Mouse (Mus musculus) midbrain, embryonic 10.5 days (tissue): ENCODE measurements around the gene Gskip. TPM values are rescaled to one million over a fixed set of nuclear protein-coding genes. Genes with fewer than 3 reads are reported as not detected.
A peak's percentile ranks its signal among the peaks of the same experiment; 100 is the strongest.

Experiments used
- DNase-seq: peaks from one replicate; pipeline ENCODE4 v3.0.0-alpha.2; 2017; ENCODE audit warnings: low spot score
- H3K27ac ChIP-seq: fragments of 300-500 bp; sonication (generic); replicated peaks from 2 replicates; pipeline ENCODE4 v1.5.1; 2016; ENCODE audit warnings: mild to moderate bottlenecking
- H3K27me3 ChIP-seq: fragments of 300-500 bp; sonication (generic); 2 replicates; pipeline ENCODE4 v1.6.1; 2016; ENCODE audit warnings: low read depth, mild to moderate bottlenecking; ENCODE audit not compliant: poor library complexity, severe bottlenecking
- H3K36me3 ChIP-seq: fragments of 300-500 bp; sonication (generic); 2 replicates; pipeline ENCODE4 v1.6.1; 2016; ENCODE audit warnings: mild to moderate bottlenecking, moderate library complexity
- H3K4me1 ChIP-seq: fragments of 300-500 bp; sonication (generic); 2 replicates; pipeline ENCODE4 v1.6.1; 2016
- H3K4me3 ChIP-seq: fragments of 300-500 bp; sonication (generic); 2 replicates; pipeline ENCODE4 v1.5.1; 2016; ENCODE audit warnings: mild to moderate bottlenecking, moderate library complexity
- H3K9me3 ChIP-seq: fragments of 300-500 bp; sonication (generic); replicated peaks from 2 replicates; pipeline ENCODE4 v1.6.1; 2016; ENCODE audit warnings: mild to moderate bottlenecking
- WGBS: fragments of 180-500 bp; shearing (Covaris S2); methylation state at CpG from one replicate; pipeline ENCODE4 v1.1.7; 2016; 5-methylcytosine and 5-hydroxymethylcytosine counted together
- polyA plus RNA-seq: library from polyadenylated mRNA; unstranded; fragments of >200 nt; fragmentation: Nextera tagmentation; extraction: Ambion mirVana; gene quantifications from 2 replicates; pipeline ENCODE4 v1.2.1, GENCODE M21; 2016

Gene Gskip
- 38.1 and 42.0 TPM in 2 replicates for polyA plus RNA-seq

GRCm38 (mm10) chr12:105683933-105684901 lies at the start of gene Gskip:
TSS of gene Gskip (plus strand) at chr12:105684829.
- DNase-seq = peak; percentile 65
- Histone ChIP-seq H3K4me3 (peak within 1 kb of the TSS; percentile 95), H3K27me3 (no peaks in the 10 kb centered on the region), H3K4me1 (peaks cover 35% of the 10 kb centered on the region), H3K9me3 (no peaks in the 10 kb centered on the region), H3K36me3 (peaks cover 10% of the 10 kb centered on the region), H3K27ac (peak within 1 kb of the TSS; percentile 95)
- 2% methylated on average over 41 of the region's 41 CpGs for WGBS

GRCm38 (mm10) chr12:105636551-105636950 lies 48.1 kb upstream of the Gskip start:
- WGBS = 93% methylated on average over 9 of the region's 9 CpGs
- H3K27ac ChIP-seq = no peak overlapping the region
- H3K4me1 ChIP-seq = no peaks in the 10 kb centered on the region
- no peaks in the 10 kb centered on the region for H3K27me3 ChIP-seq
- peaks cover 99% of the 10 kb centered on the region for H3K36me3 ChIP-seq
- H3K9me3 ChIP-seq = no peaks in the 10 kb centered on the region
- H3K4me3 ChIP-seq = no peak overlapping the region
- no peak for DNase-seq

GRCm38 (mm10) chr12:105637554-105637953 lies 47.1 kb upstream of the Gskip start:
- 84% methylated on average over 4 of the region's 4 CpGs for WGBS
- Histone ChIP-seq H3K36me3 (peaks cover 100% of the 10 kb centered on the region), H3K9me3 (no peaks in the 10 kb centered on the region), H3K27ac (no peak overlapping the region), H3K4me3 (no peak overlapping the region), H3K4me1 (no peaks in the 10 kb centered on the region), H3K27me3 (no peaks in the 10 kb centered on the region)
- DNase-seq = no peak

- WGBS = 93% methylated on average over 11 of the region's 11 CpGs
- DNase-seq = no peak
- Histone ChIP-seq H3K27me3 (no peaks in the 10 kb centered on the region), H3K4me1 (no peaks in the 10 kb centered on the region), H3K27ac (no peak overlapping the region), H3K36me3 (peaks cover 100% of the 10 kb centered on the region), H3K4me3 (no peak overlapping the region), H3K9me3 (no peaks in the 10 kb centered on the region)
These were observed 41.8 kb upstream of the Gskip start for GRCm38 (mm10) chr12:105642770-105643321.

- no peak overlapping the region for H3K27ac ChIP-seq
- peaks cover 96% of the 10 kb centered on the region for H3K36me3 ChIP-seq
- no peaks in the 10 kb centered on the region for H3K27me3 ChIP-seq
- WGBS = 91% methylated on average over 7 of the region's 7 CpGs
- no peaks in the 10 kb centered on the region for H3K9me3 ChIP-seq
- DNase-seq = no peak
- no peaks in the 10 kb centered on the region for H3K4me1 ChIP-seq
- H3K4me3 ChIP-seq = no peak overlapping the region
These were observed 28.8 kb upstream of the Gskip start for GRCm38 (mm10) chr12:105655850-105656249.

GRCm38 (mm10) chr12:105676274-105676673 lies 8.4 kb upstream of the Gskip start:
- no peaks in the 10 kb centered on the region for H3K4me1 ChIP-seq
- peaks cover 36% of the 10 kb centered on the region for H3K36me3 ChIP-seq
- H3K4me3 ChIP-seq = no peak overlapping the region
- no peaks in the 10 kb centered on the region for H3K9me3 ChIP-seq
- no peak for DNase-seq
- WGBS = 97% methylated on average over 8 of the region's 8 CpGs
- H3K27me3 ChIP-seq = no peaks in the 10 kb centered on the region
- H3K27ac ChIP-seq = no peak overlapping the region

- DNase-seq = no peak
- Histone ChIP-seq H3K9me3 (no peaks in the 10 kb centered on the region), H3K27me3 (no peaks in the 10 kb centered on the region), H3K4me3 (no peak overlapping the region), H3K36me3 (peaks cover 20% of the 10 kb centered on the region), H3K4me1 (peaks cover 10% of the 10 kb centered on the region), H3K27ac (no peak overlapping the region)
- WGBS = 92% methylated on average over 7 of the region's 7 CpGs
These were observed 6.4 kb upstream of the Gskip start for GRCm38 (mm10) chr12:105678211-105678610.

GRCm38 (mm10) chr12:105678762-105679161 lies 5.9 kb upstream of the Gskip start:
- Histone ChIP-seq H3K27me3 (no peaks in the 10 kb centered on the region), H3K9me3 (no peaks in the 10 kb centered on the region), H3K4me1 (peaks cover 15% of the 10 kb centered on the region), H3K36me3 (peaks cover 14% of the 10 kb centered on the region), H3K4me3 (no peak overlapping the region), H3K27ac (no peak overlapping the region)
- no peak for DNase-seq
- WGBS = 95% methylated on average over 3 of the region's 3 CpGs

- Histone ChIP-seq H3K9me3 (no peaks in the 10 kb centered on the region), H3K27me3 (no peaks in the 10 kb centered on the region), H3K36me3 (peaks cover 20% of the 10 kb centered on the region), H3K4me3 (peak within 1 kb of the TSS; percentile 95), H3K27ac (peak within 1 kb of the TSS; percentile 95), H3K4me1 (peaks cover 35% of the 10 kb centered on the region)
- DNase-seq = peak; percentile 97
- WGBS = 0% methylated on average over 73 of the region's 73 CpGs
These were observed 517 bp downstream of the Gskip start, which contains the start of gene Atg2b for GRCm38 (mm10) chr12:105685001-105685691. TSS of gene Atg2b (minus strand) at chr12:105685211.

GRCm38 (mm10) chr12:105686791-105687190 lies 2.2 kb downstream of the Gskip start:
- Histone ChIP-seq H3K9me3 (no peaks in the 10 kb centered on the region), H3K36me3 (peaks cover 36% of the 10 kb centered on the region), H3K4me1 (peaks cover 35% of the 10 kb centered on the region), H3K27ac (no peak overlapping the region), H3K27me3 (no peaks in the 10 kb centered on the region), H3K4me3 (peak overlapping the region; percentile 95)
- no peak for DNase-seq
- WGBS = 95% methylated on average over 3 of the region's 3 CpGs

GRCm38 (mm10) chr12:105687416-105687815 lies 2.8 kb downstream of the Gskip start:
- H3K27ac ChIP-seq = no peak overlapping the region
- WGBS = 96% methylated on average over 4 of the region's 4 CpGs

GRCm38 (mm10) chr12:105688546-105688945 lies 3.9 kb downstream of the Gskip start:
- H3K27me3 ChIP-seq = no peaks in the 10 kb centered on the region
- no peak overlapping the region for H3K27ac ChIP-seq
- WGBS = 88% methylated on average over 4 of the region's 4 CpGs
- peaks cover 22% of the 10 kb centered on the region for H3K4me1 ChIP-seq
- no peaks in the 10 kb centered on the region for H3K9me3 ChIP-seq
- no peak for DNase-seq
- H3K36me3 ChIP-seq = peaks cover 53% of the 10 kb centered on the region
- no peak overlapping the region for H3K4me3 ChIP-seq

More at GRCm38 (mm10) chr12:105687416-105687815, 2.8 kb downstream of the Gskip start:
- H3K9me3 ChIP-seq = no peaks in the 10 kb centered on the region
- peaks cover 31% of the 10 kb centered on the region for H3K4me1 ChIP-seq
- no peaks in the 10 kb centered on the region for H3K27me3 ChIP-seq
- DNase-seq = no peak
- H3K4me3 ChIP-seq = no peak overlapping the region
- H3K36me3 ChIP-seq = peaks cover 42% of the 10 kb centered on the region
